Mouse (Mus musculus) lung, adult 2 months (tissue): ENCODE measurements around the gene Pign.

Source experiments
- CTCF ChIP-seq: fragments of 200-500 bp; IDR thresholded peaks from 2 replicates; pipeline ENCODE4 v1.5.1; 2011; ENCODE audit warnings: mild to moderate bottlenecking, low read length, control low read depth; ENCODE audit not compliant: insufficient read depth
- POLR2A ChIP-seq: fragments of 200-500 bp; IDR thresholded peaks from 2 replicates; pipeline ENCODE4 v1.6.1; 2011; ENCODE audit warnings: low read depth, mild to moderate bottlenecking, control low read depth, low read length, borderline replicate concordance; ENCODE audit errors: extremely low read depth

DNA sequence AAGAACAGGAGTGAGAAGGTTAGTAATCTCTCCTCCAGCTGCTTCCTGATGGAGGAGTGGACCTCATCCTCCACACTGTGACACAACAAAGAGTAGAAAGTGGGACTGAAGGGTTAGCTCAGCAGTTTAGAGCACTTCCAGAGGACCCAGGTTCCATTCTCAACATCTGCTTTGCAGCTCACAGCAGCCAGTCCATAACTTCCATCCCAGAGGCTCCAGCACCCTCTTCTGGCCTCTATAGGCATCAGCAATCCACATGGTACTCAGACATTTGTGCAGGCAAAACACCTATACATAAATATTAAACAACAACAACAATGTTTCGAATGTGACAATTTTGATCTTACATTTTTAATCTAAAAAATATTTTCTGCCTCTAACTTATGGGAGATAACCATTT lies 17.1 kb upstream of the Pign start:
- TF ChIP-seq POLR2A (no peak), CTCF (peak; percentile 69)
